Mouse (Mus musculus) induced T-regulatory cell, adult 2 months (primary cell): ENCODE measurements around the gene Gm43738.

Experiments used
- DNase-seq: peaks from one replicate; pipeline ENCODE4 v3.0.0-alpha.2; 2012; ENCODE audit warnings: low read depth

The Gm43738 gene

GRCm38 (mm10) chr3:89100811-89101210 lies at the start of gene Gm43738:
Gene Gm43738, minus strand, starts transcription at chr3:89101099.
- no peak for DNase-seq

DNA sequence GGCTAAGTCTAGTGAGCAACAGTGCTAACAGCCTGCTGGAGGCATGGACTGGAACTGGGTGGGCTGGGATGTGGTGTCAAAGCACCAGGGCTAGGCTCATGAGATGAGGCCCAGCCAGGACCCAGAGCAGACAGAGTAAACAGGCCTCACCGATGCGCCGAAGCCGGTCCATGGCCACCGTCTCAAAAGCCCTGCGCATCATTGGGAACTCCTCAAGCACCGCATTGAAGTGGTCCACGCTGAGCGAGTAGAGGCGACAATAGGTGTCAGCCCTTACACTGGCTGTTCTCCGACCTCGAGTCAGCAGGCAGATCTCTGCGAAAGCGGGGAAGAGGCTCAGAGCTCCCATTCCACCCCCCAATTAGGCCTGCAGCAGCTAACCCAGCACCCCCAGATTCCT lies 47.7 kb upstream of the Gm43738 start:
- DNase-seq, result no peak

- no peak for DNase-seq
These were observed 47.0 kb upstream of the Gm43738 start for GRCm38 (mm10) chr3:89147979-89148311.

- no peak for DNase-seq
These were observed 46.4 kb upstream of the Gm43738 start for GRCm38 (mm10) chr3:89147101-89147978.

DNA sequence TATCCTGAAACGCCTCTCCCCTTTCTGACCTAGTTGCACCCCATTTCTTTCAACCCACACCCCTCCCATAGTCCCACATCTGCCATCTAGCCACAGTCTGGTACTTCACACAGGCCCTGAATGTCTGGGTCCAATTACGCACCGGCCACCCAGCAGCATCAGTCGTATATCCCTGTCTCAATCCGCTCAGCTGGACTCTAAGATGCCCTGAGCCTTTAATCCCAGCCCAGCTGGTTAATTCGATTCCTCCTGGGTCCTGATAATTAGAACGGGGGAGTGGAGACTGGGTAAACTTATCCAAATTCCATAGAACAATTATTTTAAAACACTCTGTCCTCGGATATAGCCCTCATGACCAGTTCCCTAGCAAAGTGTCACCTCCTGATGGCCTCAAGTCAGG lies 44.7 kb upstream of the Gm43738 start:
- DNase-seq, result no peak

GRCm38 (mm10) chr3:89144821-89145220 lies 43.9 kb upstream of the Gm43738 start:
- no peak for DNase-seq

DNA sequence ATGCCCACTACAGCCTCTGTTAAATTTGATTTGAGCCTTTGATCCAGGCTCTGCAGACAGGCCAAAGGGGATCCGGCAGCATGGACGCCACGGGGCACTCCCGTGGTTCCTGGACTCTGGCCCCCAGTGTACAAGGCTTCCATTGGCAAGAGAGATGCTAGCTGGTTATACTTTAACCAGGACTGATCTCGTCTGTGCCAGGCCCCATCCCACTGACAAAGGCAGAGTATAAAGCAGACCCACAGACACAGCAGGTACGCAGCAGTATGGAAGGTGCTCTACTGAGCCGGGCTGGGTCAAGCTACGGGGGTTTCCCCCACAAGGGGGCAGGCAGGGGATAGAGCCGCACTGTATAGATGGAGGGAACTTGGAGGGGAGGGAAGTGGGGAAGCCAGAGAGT lies 35.5 kb upstream of the Gm43738 start:
- DNase-seq, result no peak

- no peak for DNase-seq
These were observed 35.1 kb upstream of the Gm43738 start, which contains the start of gene Pklr for GRCm38 (mm10) chr3:89135958-89136357. Gene Pklr, plus strand, starts transcription at chr3:89136142.

GRCm38 (mm10) chr3:89133752-89134151 lies 32.9 kb upstream of the Gm43738 start:
- no peak for DNase-seq

- no peak for DNase-seq
These were observed 32.2 kb upstream of the Gm43738 start for GRCm38 (mm10) chr3:89133063-89133450.

- peak; percentile 36 for DNase-seq
These were observed 31.6 kb upstream of the Gm43738 start for GRCm38 (mm10) chr3:89132285-89133062.

- no peak for DNase-seq
These were observed 30.9 kb upstream of the Gm43738 start for GRCm38 (mm10) chr3:89131816-89132215.

- DNase-seq, result no peak
These were observed 29.0 kb upstream of the Gm43738 start for GRCm38 (mm10) chr3:89129908-89130307.

DNA sequence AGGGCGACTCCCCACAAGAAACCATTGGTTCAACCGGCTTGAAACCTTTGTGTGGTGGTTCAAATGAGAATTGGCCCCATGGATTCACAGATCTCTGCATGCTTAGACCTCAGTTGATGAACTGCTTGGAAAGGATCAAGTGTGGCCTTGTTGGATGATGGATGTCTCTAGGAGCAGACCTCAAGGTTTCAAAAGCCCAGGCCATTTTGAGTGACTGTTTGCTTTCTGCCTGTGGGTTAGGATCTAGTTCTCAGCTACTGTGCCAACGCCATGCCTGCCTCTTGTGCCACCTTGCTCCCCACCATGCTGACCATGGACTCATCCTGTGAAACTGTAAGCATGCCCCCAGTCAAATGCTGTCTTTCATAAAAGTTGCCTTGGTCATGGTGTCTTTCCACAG lies 25.1 kb upstream of the Gm43738 start:
- no peak for DNase-seq

GRCm38 (mm10) chr3:89124241-89124640 lies 23.3 kb upstream of the Gm43738 start:
- DNase-seq, result no peak

DNA sequence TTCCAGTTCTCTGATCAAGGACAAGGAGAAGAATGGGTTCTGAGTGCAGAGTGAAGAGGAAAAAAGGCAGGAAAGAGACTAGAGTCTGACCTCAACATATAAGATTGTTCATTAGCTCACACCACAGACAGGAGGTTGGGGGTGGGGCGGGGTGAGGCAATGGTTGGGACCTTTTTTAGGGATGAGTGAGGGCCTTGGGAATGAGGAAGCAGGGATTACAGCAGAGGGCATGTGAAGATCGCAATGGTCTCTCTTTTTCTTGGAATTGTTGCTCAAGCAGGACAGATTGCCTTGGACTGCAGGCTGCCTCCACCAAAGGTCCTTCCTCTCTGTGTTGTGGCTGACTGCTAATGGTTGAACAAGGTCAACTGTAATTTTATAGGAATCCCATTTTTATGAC lies 22.4 kb upstream of the Gm43738 start:
- no peak for DNase-seq

DNA sequence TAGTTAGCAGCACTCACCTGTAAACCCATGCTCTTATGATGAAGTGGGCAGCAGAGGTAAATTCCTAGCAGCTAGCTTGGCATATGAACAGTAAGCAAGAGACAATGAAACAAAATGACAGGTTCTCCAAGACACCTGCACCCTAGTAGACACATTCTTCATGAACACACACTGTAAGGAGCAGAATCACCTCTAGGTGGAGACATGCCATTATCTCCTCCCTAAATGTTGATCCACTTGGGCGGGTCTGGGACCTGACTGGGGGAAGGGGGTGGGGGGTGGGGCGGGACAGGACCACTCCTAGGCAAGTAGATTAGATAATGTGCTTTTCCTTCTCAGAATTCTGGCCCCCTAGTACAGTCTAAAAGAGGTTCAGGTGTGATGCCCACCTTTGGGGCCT lies 14.6 kb upstream of the Gm43738 start:
- peak; percentile 79 for DNase-seq

DNA sequence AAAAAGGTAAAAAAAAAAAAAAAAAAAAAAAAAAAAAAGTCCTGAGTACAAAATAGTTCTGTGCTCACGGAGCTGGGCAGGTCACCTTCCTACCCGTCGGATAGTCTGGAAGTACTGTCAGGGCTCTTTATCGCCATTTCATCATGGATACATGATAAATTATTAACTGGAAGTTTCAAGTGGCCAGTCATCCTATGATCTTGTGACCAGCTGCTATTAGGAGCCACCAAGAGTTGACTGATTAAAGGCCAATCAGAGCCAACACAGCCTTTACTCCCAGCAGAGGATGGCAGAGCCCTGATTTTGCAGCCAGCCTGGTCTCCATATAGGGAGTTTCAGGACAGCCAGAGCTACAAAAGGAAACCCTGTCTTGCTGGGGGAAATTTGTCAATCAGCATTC lies 12.2 kb upstream of the Gm43738 start:
- no peak for DNase-seq

DNA sequence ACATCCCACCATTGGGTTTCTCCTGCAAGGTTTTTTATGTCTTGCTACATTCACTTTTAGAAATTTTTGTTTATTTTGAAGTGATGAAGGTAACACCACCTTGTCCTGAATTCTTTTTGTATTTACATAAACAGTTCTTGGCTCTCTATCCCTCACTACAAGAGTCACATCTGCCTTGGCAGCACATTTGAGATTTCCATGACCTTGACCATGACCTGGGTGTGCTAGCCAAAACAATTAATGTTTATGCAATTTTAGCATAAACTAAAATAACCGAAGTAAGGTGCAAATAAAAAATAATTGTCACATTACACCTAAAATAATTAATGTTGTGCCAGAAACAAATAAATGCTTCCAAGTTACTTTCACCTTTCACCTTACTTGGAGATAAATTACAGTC lies 7.2 kb upstream of the Gm43738 start:
- DNase-seq, result no peak

- DNase-seq, result no peak
These were observed 6.6 kb upstream of the Gm43738 start for GRCm38 (mm10) chr3:89107545-89107944.

DNA sequence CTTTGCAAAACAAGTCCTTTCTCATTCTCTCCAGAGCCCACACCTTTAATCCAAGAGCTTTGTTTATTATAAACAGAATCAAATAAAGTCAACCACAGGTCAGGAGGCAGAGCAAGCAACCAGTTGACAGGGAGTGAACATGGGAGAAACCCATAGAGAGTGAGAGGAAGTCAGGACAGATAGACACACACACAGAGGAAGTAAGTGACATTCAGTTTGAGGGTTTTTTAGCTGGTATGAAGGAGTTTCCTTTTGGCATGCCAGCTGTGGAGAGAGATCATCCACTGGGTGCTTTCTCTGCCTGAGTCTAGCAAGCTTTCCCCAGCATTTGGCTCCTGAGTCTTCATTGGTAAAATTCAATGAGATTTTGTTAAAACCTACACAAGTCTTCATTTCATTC lies 6.0 kb upstream of the Gm43738 start:
- DNase-seq, result no peak

- DNase-seq, result no peak
These were observed 2.3 kb upstream of the Gm43738 start for GRCm38 (mm10) chr3:89103291-89103595.

DNA sequence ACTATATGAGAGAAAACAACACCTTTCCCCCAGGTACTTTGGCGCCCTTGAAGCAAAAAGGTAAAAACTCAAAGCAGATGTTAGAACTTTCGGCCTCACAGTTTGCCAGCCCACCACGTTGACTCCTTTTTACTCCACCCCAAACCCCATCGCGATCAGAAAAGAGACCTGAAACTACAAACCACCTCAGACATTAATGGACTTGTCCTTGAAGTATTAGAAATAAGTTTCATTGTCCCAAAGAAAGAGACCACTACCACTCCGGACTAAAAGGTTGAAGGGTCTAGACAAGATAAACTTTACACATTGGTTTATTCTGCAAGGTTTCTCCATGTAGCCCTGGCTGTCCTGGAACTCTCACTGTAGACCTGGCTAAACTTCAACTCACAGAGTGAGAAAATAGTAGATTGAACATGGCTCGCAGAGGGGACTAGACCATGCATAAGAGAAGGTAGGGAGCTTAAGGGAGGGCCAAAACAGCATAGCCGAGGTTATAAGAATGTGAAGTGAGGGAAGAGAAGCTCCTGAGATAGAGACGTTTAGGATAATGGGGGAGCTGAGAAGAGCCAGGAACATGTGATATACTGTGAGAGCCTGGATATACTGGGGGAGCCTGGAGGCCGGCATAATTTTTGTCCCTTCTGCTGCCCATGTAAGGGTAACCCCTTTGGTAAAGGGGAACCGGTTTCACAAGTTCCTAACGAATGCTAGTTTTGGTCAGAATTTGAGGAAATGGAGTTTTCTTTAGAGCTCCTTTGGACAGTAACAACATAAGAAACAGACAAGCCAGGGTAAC lies 1.8 kb upstream of the Gm43738 start:
- no peak for DNase-seq
